Mouse (Mus musculus): Measurements from ENCODE around the gene Armh3. TPM values are rescaled to one million over a fixed set of nuclear protein-coding genes. Genes with fewer than 3 reads are reported as not detected.

The Armh3 gene
- total RNA-seq, 2 experiments from 2014 or later: 12.9 to 17.9 TPM

DNA sequence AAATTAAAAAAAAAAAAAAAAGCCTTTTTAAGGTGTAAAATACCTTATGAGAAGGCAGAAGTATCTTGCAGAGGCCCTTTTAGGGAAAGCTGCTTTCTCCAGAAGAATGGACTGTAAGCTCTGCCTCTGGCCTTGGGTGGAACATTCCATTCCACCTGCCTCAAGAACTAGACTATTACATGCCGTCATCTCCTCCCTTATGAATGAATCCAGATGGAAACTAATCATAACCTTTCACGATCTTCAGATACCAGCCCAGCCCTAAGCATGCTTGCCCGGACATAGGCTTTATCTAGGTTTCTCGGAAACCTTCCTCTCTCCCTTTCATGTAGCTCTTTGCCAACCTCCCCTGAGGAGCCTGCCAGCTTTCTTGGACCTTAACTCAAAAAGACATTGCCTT lies 210.0 kb downstream of the Armh3 start:
- peak in 1 of 2 experiments; percentile 28 for DNase-seq

DNA sequence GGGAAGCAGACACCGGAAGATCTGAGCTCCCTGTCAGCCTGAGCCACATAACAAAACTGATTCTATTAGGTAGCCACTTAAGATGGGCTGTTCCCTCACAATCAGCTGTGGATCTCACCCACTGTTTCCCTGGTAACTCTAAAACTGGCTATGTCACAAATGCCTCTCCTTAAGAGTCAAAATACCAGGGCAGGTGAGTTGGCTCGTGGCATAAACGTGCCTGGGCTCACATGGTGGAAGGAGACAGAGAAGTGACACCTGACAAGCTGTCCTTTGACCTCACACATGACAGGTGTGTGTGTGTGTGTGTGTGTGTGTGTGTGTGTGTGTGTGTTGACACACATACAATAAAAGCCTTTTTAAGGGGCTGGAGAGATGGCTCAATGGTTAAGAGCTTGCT lies 210.8 kb downstream of the Armh3 start:
- no peak for DNase-seq

DNA sequence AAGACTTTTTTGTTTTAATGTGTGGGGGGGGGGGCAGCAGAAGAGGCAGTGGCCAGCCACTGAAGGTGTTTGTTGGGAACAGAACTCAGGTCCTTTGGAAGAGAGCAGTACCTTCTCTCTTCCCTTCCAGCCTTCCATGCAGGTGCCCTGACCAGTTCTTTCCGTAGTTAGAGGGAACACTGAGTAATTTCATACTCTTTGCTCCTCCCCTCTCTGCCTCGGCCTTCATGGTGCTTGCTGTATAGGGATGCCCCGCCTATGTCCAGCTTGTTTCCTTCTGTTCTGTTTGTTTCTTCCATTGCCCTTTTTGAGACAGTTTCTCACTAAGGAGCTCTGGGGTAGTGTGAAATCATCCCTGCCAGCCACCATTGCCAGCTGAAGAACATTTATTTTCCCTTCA lies 212.8 kb downstream of the Armh3 start:
- no peak for DNase-seq

DNA sequence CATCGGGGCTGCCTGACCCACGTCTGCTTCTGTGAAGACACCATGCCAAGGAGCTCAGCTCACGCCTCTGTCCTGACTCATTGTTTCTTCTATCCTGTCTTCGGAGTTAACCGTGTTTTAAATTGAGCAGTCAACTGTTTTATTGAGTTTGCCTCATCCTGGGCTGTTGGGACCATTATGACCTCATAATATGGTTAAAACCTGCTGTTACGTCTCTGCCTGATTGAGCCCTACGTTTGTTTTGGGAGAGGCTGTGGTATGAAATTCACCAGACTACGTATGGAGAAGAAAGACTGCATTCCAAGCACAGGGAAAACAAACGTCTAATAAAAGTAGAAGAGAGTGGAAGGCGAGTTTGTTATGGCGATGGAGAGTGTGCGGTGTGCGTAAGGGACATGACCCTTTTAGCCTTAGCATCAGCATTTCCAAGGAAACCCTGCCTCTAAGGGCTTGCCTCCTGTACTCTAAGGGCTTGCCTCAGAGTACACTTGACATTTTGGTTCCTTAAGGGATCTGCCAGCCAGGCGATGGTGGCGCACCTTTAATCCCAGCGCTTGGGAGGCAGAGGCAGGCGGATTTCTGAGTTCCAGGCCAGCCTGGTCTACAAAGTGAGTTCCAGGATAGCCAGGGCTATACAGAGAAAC lies 214.2 kb downstream of the Armh3 start:
- no peak for DNase-seq

DNA sequence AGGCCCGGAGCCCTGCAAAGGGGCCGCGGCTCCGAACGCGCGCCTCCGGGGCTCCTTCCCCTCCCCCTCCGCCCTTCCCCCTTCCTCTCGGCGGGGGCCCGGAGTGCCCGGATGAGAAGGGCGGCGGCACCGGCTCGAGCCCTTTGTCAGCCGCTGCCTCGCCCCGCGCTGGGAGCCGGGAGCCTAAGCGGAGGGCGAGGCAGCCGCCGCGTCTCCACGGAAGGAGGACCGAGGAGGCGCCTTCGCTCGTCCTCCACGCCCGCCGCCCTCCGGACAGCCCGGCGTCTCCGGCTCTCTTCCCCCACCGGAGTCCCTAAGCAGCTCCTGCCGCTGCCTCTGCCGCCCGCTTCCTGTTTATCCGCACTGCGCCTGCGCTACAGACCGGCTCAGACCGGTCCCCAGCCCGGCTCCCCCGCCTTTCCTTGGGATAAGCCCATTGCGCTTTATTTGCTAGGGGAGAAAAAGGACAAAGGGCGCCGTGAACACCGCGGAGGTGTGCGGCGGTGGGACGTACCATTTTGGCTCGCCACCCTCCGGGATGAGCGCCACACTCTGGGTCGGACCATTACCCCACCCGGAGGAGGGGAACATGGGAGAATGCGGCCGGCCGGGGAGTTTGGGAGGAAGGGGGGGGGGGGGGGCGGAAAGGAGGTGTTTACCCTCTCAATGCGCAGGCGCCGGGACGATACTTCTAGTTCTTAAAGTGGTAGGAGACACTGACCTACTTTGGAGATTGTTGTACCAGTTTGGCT lies 214.9 kb downstream of the Armh3 start, which contains the start of gene Mgea5:
Gene Mgea5 (minus strand): TSS at position 657 of the 752 bp plus-strand sequence.
- DNase-seq: peak; percentile 98

DNA sequence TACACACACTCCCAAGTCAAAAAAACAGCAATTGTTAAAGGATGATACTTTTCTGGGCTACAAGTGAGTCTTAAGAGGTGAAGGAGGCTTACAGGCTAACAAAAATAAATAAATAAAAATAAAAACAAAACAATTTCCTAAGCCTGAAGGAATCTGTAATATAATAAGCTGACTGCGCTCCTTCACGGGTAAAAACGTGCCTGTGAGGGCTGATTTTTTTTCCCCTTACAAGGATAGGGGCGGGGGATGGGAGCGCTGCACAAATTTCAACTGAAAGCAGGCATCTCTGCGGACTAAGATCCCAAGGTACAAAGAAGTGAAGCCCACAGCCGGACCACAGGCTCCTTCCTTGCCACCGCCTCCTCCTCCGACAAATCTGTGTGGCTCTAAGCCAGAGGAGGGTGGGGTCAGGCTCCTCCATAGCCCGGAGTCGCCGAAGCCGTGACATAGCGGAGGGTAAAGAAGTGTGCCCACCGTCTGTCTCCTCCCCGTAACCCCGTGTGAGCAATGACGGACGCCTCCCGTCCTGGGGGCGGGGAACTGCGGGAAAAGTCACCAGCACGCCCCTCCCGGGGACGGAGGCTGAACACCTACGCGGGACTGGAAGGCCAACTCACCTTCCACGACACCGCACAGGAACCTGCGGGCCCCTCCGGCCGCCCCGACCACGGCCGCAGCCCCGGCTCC lies 215.8 kb downstream of the Armh3 start:
- peak; percentile 79 to 87 for DNase-seq

DNA sequence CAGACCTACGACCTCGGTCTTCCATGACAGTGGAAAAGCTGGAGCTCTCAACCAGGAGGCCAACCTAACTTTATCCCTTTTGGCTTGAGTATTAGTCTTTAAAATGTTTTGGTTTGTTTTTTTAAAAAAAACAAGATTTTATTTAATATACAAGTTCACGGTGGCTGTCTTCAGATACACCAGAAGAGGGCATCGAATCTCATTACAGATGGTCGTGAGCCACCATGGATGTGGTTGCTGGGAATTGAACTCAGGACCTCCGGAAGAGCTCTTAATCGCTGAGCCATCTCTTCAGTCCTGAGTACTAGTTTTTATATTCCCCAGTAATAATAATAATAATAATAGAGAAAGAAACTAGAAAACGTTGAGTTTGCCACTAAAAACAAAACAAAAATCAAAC lies 216.6 kb downstream of the Armh3 start:
- no peak for DNase-seq

DNA sequence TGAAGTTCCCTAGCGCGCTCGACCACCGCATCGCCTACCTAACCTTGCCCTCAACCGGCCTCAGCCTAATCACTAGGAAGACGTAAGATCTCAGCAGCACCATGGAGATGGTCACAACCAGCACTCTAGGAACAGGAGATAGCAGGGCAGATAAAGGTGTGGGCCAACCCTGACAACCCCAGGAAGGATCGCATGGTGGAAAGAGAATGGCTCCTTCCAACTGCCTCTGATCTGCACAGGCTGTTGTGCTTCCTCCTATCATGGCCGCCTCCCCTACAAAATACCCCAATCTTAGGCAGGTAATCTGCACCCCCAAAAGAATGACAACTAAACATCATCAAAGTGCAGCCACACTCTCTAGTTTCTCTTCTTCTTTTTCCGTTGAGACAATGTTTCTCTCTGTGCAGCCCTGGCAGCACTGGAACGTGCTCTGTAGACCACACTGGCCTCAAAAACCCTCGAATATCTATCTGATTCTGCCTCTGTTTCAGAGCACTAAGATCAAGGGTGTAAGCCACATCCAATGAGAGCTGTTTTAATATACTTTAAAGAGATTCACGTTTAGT lies 217.9 kb downstream of the Armh3 start:
- DNase-seq: no peak

DNA sequence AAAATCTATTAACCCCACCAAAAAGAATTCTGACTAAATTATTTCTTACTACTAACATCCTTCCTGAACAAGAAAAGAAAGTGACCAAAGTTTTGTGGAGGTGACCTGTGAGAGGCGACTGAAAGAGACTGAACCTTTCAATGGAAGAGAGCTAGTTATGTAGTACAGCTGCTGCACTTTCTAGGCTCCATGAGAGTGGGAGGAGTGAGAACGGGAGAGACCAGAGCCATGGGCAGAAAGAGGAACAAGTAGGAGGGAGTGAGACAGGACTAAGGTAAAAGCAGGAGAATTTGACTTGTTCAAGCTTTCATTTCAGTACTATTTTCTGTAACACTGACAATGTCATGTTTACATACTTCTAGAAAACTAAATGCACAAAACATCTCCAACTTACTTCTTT lies 222.8 kb downstream of the Armh3 start:
- no peak for DNase-seq

DNA sequence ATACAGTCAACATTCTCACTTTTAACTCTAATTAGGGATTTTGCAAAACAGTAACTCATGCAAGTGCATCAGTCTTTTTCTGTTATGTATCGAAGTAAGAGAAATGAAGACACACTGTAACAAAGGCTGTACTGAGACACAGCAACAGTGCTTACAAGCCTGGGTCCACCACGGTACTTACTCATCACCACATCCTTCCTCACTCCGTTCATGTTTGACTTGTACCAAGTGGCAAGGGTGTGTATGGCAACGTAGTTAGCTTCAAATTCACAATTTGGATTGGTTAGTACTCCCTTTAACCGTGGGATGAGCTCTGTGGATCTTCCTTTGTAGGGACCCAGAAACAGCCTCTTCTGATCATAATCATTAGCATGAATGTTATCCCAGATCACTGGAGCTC lies 226.8 kb downstream of the Armh3 start:
- no peak for DNase-seq

Other genes starting within 250 kb of the Armh3 start
- 10 to 100 TPM; 31.7 to 38.0 TPM for gene Npm3, start 248.9 kb downstream of the Armh3 start, total RNA-seq (2021)
- gene Mgea5, start 214.7 kb downstream of the Armh3 start, total RNA-seq (2021): 10 to 100 TPM; 58.5 to 67.4 TPM
- gene Kcnip2, start 182.4 kb downstream of the Armh3 start, total RNA-seq (2021): under 1 TPM; 0.23 to 0.36 TPM
- 10 to 100 TPM; 13.8 to 19.7 TPM for gene Hps6, start 5.0 kb upstream of the Armh3 start, total RNA-seq (2021)
- 10 to 100 TPM; 28.6 to 49.3 TPM for gene Pprc1, start 46.4 kb upstream of the Armh3 start, total RNA-seq (2021)
- gene Ldb1, start 46.7 kb upstream of the Armh3 start, total RNA-seq (2021): 10 to 100 TPM; 57.5 to 64.0 TPM
- gene Nolc1, start 77.4 kb upstream of the Armh3 start, total RNA-seq (2021): 10 to 100 TPM; 42.0 to 56.0 TPM
- gene Elovl3, start 133.4 kb upstream of the Armh3 start, total RNA-seq (2021): 10 to 100 TPM in 1 of 2 experiments, 1 to 10 TPM in 1; 6.1 to 26.5 TPM
- under 1 TPM in 1 of 2 experiments, not detected in 1; 0.26 TPM for gene Pitx3, start 149.8 kb upstream of the Armh3 start, total RNA-seq (2021)
- 10 to 100 TPM; 60.6 to 77.4 TPM for gene Gbf1, start 154.0 kb upstream of the Armh3 start, total RNA-seq (2021)